Mouse (Mus musculus): Measurements from ENCODE around the gene Lrrc66.
"Not testable (repeated sequence)": the region's sequence is repeated elsewhere in the genome, so short reads cannot be mapped to it uniquely, and the experiment has no call there.

Gene Lrrc66

GRCm38 (mm10) chr5:73598943-73599695 is 33.2 kb downstream of the Lrrc66 start:
- no peaks in the 10 kb centered on the region for H3K27me3 ChIP-seq (ENCODE audit: control insufficient read depth, insufficient read depth, low read length, poor library complexity, severe bottlenecking)
- no peaks in the 10 kb centered on the region for H3K36me3 ChIP-seq (ENCODE audit: control insufficient read depth, insufficient read depth, low read length, poor library complexity, severe bottlenecking)
- no peak for DNase-seq (ENCODE audit: low read depth, low spot score)

DNA sequence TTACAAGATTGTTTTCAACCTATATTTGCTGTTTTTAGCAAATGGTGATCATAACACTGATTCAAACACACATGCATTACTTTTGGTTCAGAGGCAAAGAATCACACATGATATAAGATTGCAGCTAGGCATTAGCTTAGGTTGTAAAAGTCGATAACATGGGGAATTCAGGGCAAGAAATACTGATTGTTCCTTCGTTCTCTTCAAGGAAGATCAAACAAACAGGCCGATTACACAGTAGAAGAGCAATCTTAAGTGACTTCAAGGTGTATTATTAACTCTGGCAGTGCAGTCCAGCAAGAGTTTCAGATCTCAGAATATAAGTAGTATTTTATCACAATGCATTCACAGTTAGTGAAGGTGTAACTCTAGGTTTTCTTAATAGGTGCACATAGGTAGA is 45.2 kb downstream of the Lrrc66 start:
- DNase-seq (ENCODE audit: low read depth, low spot score), result no peak
- Histone ChIP-seq H3K36me3 (ENCODE audit: control insufficient read depth, insufficient read depth, low read length, poor library complexity, severe bottlenecking) (no peaks in the 10 kb centered on the region), H3K27me3 (ENCODE audit: control insufficient read depth, insufficient read depth, low read length, poor library complexity, severe bottlenecking) (no peaks in the 10 kb centered on the region; the same call in 1 of the 2 replicates)

- DNase-seq (ENCODE audit: low read depth, low spot score), result no peak
- H3K36me3 ChIP-seq (ENCODE audit: control insufficient read depth, insufficient read depth, low read length, poor library complexity, severe bottlenecking), result no peaks in the 10 kb centered on the region
- H3K27me3 ChIP-seq (ENCODE audit: control insufficient read depth, insufficient read depth, low read length, poor library complexity, severe bottlenecking), result no peaks in the 10 kb centered on the region; the same call in 1 of the 2 replicates
Measured at GRCm38 (mm10) chr5:73586597-73586996, 45.7 kb downstream of the Lrrc66 start.

DNA sequence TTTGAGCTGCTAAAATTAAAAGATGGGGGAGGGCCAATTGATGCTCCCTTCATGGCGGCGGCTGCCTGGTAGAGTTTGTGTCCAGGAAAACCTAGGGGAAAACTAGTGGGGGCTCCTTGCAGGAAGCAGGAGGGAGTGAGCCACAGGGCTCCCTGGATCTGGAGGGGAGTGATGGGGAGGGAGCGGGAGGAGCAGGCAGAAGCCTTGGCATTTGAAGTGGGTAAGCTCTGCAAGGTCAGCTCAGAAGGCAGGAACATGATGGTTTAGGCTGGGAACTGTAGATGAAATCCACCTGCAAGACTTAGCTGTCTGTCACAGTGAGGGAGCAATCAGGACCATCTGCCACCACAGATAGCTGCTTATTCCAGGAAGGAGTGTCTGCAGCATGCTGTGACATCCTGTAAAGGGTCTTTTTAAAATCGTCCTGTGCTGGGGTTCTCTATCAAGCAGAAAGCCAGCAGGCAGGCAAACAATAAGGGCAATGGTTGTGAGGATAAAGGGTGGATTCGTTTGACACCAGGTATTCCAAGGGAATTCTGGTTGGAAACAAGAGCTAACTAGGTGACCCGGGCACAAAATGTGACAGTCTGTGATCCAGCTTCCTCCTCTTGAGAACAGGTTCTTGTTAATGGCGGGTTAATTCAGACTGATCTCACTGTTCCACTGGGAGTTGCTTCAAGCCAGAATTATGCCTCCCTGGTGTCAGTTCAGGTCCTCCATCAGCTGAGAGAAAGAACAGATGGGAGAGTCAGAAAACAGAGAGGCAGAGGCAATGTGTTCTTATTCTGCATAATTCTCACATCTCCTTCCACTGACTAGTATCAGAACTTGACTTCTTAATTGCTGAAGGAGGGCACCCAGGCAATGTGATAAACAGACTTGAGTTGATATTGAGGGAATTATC is 46.9 kb downstream of the Lrrc66 start:
- no peaks in the 10 kb centered on the region; the same call in 1 of the 2 replicates for H3K27me3 ChIP-seq (ENCODE audit: control insufficient read depth, insufficient read depth, low read length, poor library complexity, severe bottlenecking)
- no peaks in the 10 kb centered on the region for H3K36me3 ChIP-seq (ENCODE audit: control insufficient read depth, insufficient read depth, low read length, poor library complexity, severe bottlenecking)

DNA sequence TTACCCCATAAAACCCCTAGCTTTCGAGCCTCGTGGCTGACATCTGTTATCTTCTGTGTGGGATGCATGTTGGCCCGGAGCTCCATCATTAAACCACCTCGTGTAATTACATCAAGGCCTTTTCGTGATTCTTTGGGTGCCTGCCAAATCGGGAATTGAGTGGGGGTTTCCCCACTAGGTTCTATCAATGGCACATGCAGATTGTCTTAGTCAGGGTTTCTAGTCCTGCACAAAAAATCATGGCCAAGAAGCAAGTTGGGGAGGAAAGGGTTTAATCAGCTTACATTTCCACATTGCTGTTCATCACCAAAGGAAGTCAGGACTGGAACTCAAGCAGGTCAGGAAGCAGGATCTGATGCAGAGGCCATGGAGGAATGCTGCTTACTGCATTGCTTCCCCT is 48.3 kb downstream of the Lrrc66 start:
- DNase-seq (ENCODE audit: low read depth, low spot score); H3K36me3 ChIP-seq (ENCODE audit: control insufficient read depth, insufficient read depth, low read length, poor library complexity, severe bottlenecking); H3K27me3 ChIP-seq (ENCODE audit: control insufficient read depth, insufficient read depth, low read length, poor library complexity, severe bottlenecking): not testable (repeated sequence)

More for the DNA sequence above, 46.9 kb downstream of the Lrrc66 start:
- no peak for DNase-seq (ENCODE audit: low read depth, low spot score)

DNA sequence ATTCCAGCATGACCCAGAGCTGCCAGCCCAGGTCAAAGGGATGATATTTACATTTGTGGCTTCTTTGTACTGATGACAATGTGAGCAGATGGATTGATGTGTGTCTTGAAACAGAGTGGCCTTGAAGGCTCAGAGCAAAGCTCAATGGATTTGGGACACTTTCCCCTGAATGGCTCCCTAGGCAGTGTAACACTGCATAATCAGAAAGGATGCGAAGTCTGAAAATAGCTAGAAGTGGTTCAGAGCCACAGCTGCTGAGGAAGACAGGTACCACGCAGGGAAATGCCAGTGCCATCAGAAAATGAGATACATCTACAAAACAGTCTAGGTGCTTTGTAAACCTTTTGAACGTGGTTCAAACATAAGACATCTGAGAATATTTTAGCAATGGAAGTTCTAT is 54.2 kb downstream of the Lrrc66 start:
- no peaks in the 10 kb centered on the region for H3K27me3 ChIP-seq (ENCODE audit: control insufficient read depth, insufficient read depth, low read length, poor library complexity, severe bottlenecking)
- DNase-seq (ENCODE audit: low read depth, low spot score), result no peak
- no peaks in the 10 kb centered on the region for H3K36me3 ChIP-seq (ENCODE audit: control insufficient read depth, insufficient read depth, low read length, poor library complexity, severe bottlenecking)

GRCm38 (mm10) chr5:73576708-73577107 is 55.6 kb downstream of the Lrrc66 start:
- no peaks in the 10 kb centered on the region for H3K36me3 ChIP-seq (ENCODE audit: control insufficient read depth, insufficient read depth, low read length, poor library complexity, severe bottlenecking)
- no peaks in the 10 kb centered on the region for H3K27me3 ChIP-seq (ENCODE audit: control insufficient read depth, insufficient read depth, low read length, poor library complexity, severe bottlenecking)
- no peak for DNase-seq (ENCODE audit: low read depth, low spot score)

GRCm38 (mm10) chr5:73574616-73575015 is 57.7 kb downstream of the Lrrc66 start:
- no peak for DNase-seq (ENCODE audit: low read depth, low spot score)
- no peaks in the 10 kb centered on the region for H3K36me3 ChIP-seq (ENCODE audit: control insufficient read depth, insufficient read depth, low read length, poor library complexity, severe bottlenecking)

GRCm38 (mm10) chr5:73573789-73574188 is 58.5 kb downstream of the Lrrc66 start:
- no peak for DNase-seq (ENCODE audit: low read depth, low spot score)
- H3K36me3 ChIP-seq (ENCODE audit: control insufficient read depth, insufficient read depth, low read length, poor library complexity, severe bottlenecking), result no peaks in the 10 kb centered on the region
- H3K27me3 ChIP-seq (ENCODE audit: control insufficient read depth, insufficient read depth, low read length, poor library complexity, severe bottlenecking), result no peaks in the 10 kb centered on the region

More at GRCm38 (mm10) chr5:73574616-73575015, 57.7 kb downstream of the Lrrc66 start:
- H3K27me3 ChIP-seq (ENCODE audit: control insufficient read depth, insufficient read depth, low read length, poor library complexity, severe bottlenecking), result no peaks in the 10 kb centered on the region

DNA sequence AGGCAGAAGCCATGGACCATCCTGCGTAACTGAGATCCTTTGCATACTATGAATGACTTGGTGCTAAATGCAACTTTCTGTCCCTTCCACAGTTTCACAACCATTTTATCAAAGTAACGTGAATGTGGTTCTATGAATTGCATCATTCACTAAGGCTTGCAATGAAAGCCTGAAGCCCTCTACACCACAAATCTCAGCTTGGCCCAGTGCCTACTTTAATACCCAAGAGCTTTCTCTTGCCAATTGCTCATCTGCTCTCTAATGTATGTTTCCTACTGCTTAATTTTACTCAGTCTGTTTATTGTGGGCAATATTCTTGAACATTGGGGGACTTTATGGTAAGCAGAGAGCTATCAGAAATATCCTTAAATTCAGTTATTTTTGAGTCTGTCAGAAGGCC is 59.5 kb downstream of the Lrrc66 start:
- H3K36me3 ChIP-seq (ENCODE audit: control insufficient read depth, insufficient read depth, low read length, poor library complexity, severe bottlenecking), result no peaks in the 10 kb centered on the region
- no peak for DNase-seq (ENCODE audit: low read depth, low spot score)
- H3K27me3 ChIP-seq (ENCODE audit: control insufficient read depth, insufficient read depth, low read length, poor library complexity, severe bottlenecking), result no peaks in the 10 kb centered on the region

DNA sequence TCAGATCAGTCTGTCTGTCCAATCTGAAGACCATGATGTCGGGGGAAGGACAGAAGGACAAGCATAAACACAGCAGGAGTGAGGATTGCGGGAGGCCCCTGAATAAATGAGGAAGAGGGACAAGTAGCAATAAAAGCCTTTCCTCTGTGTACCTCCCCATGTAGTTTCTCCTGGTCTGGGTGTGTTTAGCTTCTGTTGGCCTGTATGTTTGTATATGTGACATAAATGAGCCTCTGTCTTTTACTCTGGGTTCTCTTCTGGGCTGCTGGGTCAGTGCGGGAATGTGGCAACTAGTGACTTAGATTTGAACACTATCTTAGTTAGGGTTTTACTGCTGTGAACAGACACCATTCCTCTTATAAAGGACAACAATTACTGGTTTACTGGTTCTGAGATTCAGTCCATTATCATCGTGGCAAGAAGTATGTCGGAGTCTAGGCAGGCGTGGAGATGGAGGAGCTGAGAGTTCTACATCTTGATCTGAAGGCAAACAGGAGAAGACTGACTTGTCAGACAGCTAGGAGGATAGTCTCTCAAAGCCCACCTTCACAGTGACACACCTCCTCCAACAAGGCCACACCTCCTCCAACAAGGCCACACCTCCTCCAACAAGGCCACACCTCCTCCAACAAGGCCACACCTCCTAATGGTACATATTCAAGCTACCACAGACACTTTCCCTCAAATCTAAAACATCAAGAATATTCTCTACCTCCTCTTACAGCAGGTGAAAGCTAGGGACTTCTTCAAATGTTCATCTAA is 60.8 kb downstream of the Lrrc66 start:
- DNase-seq (ENCODE audit: low read depth, low spot score), result no peak
- H3K36me3 ChIP-seq (ENCODE audit: control insufficient read depth, insufficient read depth, low read length, poor library complexity, severe bottlenecking), result no peaks in the 10 kb centered on the region
- no peaks in the 10 kb centered on the region for H3K27me3 ChIP-seq (ENCODE audit: control insufficient read depth, insufficient read depth, low read length, poor library complexity, severe bottlenecking)

- Histone ChIP-seq H3K27me3 (ENCODE audit: control insufficient read depth, insufficient read depth, low read length, poor library complexity, severe bottlenecking) (no peaks in the 10 kb centered on the region), H3K36me3 (ENCODE audit: control insufficient read depth, insufficient read depth, low read length, poor library complexity, severe bottlenecking) (no peaks in the 10 kb centered on the region)
- DNase-seq (ENCODE audit: low read depth, low spot score), result peak; percentile 1
Measured at GRCm38 (mm10) chr5:73569181-73569580, 63.1 kb downstream of the Lrrc66 start.

DNA sequence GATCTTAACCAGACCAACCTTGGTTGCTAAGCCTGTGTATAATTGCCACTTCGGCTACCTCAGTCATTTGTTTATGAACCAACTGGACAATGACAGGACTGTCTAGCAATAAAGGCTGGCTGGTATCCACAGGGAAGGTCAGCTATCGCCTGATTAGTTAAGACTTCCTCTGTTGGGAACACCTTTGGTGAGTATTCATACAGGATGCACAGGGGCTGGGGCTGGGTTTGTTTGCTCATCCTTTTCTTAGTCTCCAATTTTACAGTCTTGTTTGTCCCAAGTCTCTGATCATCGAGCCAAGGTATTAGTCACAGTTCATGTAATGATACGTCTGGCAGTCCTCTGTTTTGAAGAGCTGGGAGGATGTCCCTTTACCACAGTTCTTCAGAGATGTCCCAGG is 65.4 kb downstream of the Lrrc66 start:
- H3K27me3 ChIP-seq (ENCODE audit: control insufficient read depth, insufficient read depth, low read length, poor library complexity, severe bottlenecking), result no peaks in the 10 kb centered on the region
- no peak for DNase-seq (ENCODE audit: low read depth, low spot score)
- H3K36me3 ChIP-seq (ENCODE audit: control insufficient read depth, insufficient read depth, low read length, poor library complexity, severe bottlenecking), result no peaks in the 10 kb centered on the region

GRCm38 (mm10) chr5:73566119-73566518 is 66.2 kb downstream of the Lrrc66 start:
- Histone ChIP-seq H3K27me3 (ENCODE audit: control insufficient read depth, insufficient read depth, low read length, poor library complexity, severe bottlenecking) (no peaks in the 10 kb centered on the region), H3K36me3 (ENCODE audit: control insufficient read depth, insufficient read depth, low read length, poor library complexity, severe bottlenecking) (no peaks in the 10 kb centered on the region)
- DNase-seq (ENCODE audit: low read depth, low spot score), result no peak
